In the genomic region with DNA sequence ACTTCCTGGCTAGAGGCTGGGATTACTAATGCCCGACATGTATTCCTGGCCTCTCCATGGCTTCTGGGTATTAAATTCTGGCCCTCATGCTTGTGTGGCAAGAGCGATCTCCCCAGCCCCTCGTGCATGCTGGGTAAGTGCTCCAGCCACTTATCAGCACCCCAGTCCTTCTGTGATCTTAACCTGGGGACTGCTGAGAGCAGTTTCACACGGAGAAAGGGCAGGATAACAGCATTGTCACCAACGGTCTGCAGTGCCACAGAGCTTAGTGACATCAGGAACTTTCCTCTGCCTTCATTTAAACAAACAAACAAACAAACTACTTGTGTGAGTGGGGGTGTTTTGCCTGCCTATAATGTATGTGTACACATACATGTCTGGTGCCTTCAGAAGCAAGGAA, we compare ENCODE assay signal across 11 mouse cellular contexts. TPM values are rescaled to one million over a fixed set of nuclear protein-coding genes. Genes with fewer than 3 reads are reported as not detected.
A peak's percentile ranks its signal among the peaks of the same experiment; 100 is the strongest.
DNase-seq lines count a peak whose midpoint lies in the region; ATAC-seq and TF ChIP-seq lines count a peak whose summit lies in the region.
"Had no signal": no experiment of that assay in that cellular context is flagged by ENCODE, and none has a peak within 500 bp of the region (broad histone marks: within the 10 kb centered on the region; RNA-seq: fewer than 3 reads in every experiment).

No protein-coding gene starts in this region.

- no peaks in the 10 kb centered on the region for H3K9me3 ChIP-seq in hindbrain, embryonic 10.5 days
- H3K9me3 ChIP-seq in hindbrain, embryonic 13.5 days, result no peaks in the 10 kb centered on the region
- no peaks in the 10 kb centered on the region for H3K9me3 ChIP-seq in stomach, embryonic 14.5 days (ENCODE audit: control insufficient read depth, low read depth, low read length)
- H3K9me3 ChIP-seq in stomach, postnatal 0 days (ENCODE audit: control insufficient read depth, low read length), result no peaks in the 10 kb centered on the region
- no peaks in the 10 kb centered on the region for H3K9me3 ChIP-seq in limb, embryonic 14.5 days (ENCODE audit: control insufficient read depth, low read length)
- no peaks in the 10 kb centered on the region for H3K9me3 ChIP-seq in neural tube, embryonic 15.5 days (replicated peaks)
- H3K9me3 ChIP-seq: limb, embryonic 15.5 days had no signal

- H3K4me3 ChIP-seq in hindbrain, embryonic 10.5 days, result peak overlapping the region; percentile 49; the same call in 1 of the 2 replicates
- H3K4me3 ChIP-seq in hindbrain, embryonic 13.5 days, result no peak overlapping the region
- peak overlapping the region; percentile 27; the same call in 1 of the 2 replicates for H3K4me3 ChIP-seq in stomach, embryonic 14.5 days (ENCODE audit: low read depth, low read length)
- no peak overlapping the region for H3K4me3 ChIP-seq in stomach, postnatal 0 days (ENCODE audit: low read depth, low read length)
- H3K4me3 ChIP-seq in limb, embryonic 14.5 days (replicated peaks; ENCODE audit: low read length), result 0 out of 2 replicates have a peak overlapping the region, but pooled peaks have one; percentile 31
- no peak overlapping the region for H3K4me3 ChIP-seq in neural tube, embryonic 15.5 days (replicated peaks)

- no peaks in the 10 kb centered on the region for H3K36me3 ChIP-seq in hindbrain, embryonic 10.5 days
- H3K36me3 ChIP-seq in hindbrain, embryonic 13.5 days, result no peaks in the 10 kb centered on the region
- H3K36me3 ChIP-seq in stomach, embryonic 14.5 days (ENCODE audit: control insufficient read depth, insufficient read depth, low read length), result no peaks in the 10 kb centered on the region
- H3K36me3 ChIP-seq in stomach, postnatal 0 days (ENCODE audit: control insufficient read depth, insufficient read depth, low read length), result no peaks in the 10 kb centered on the region
- H3K36me3 ChIP-seq in limb, embryonic 14.5 days (ENCODE audit: control insufficient read depth, insufficient read depth, low read length), result no peaks in the 10 kb centered on the region
- H3K36me3 ChIP-seq in neural tube, embryonic 15.5 days, result no peaks in the 10 kb centered on the region
- H3K36me3 ChIP-seq: limb, embryonic 15.5 days had no signal

- no peak for DNase-seq in hindbrain, embryonic 10.5 days (ENCODE audit: low spot score)
- DNase-seq in stomach, postnatal 0 days (ENCODE audit: low spot score), result no peak
- no peak for DNase-seq in limb, embryonic 14.5 days (ENCODE audit: low spot score)
- no peak for DNase-seq in adrenal gland, adult 18-20 months (ENCODE audit: low spot score in 2 of 2)
- DNase-seq: cerebellum, postnatal 36 days; heart, postnatal 36 days had no signal

- H3K27me3 ChIP-seq in hindbrain, embryonic 10.5 days (ENCODE audit: insufficient read depth, poor library complexity, severe bottlenecking), result peaks cover 61% of the 10 kb centered on the region
- H3K27me3 ChIP-seq in hindbrain, embryonic 13.5 days, result peaks cover 60% of the 10 kb centered on the region
- H3K27me3 ChIP-seq in stomach, embryonic 14.5 days (ENCODE audit: control insufficient read depth, insufficient read depth, low read length), result peaks cover 7% of the 10 kb centered on the region; the same call in 1 of the 2 replicates
- H3K27me3 ChIP-seq in stomach, postnatal 0 days (ENCODE audit: control insufficient read depth, insufficient read depth, low read length), result no peaks in the 10 kb centered on the region; the same call in 1 of the 2 replicates
- peaks cover 7% of the 10 kb centered on the region for H3K27me3 ChIP-seq in limb, embryonic 14.5 days (ENCODE audit: control insufficient read depth, insufficient read depth, low read length)
- H3K27me3 ChIP-seq in neural tube, embryonic 15.5 days (replicated peaks), result peaks cover 49% of the 10 kb centered on the region

- WGBS in hindbrain, embryonic 10.5 days, result 15% methylated on average over 5 of the region's 5 CpGs
- WGBS in hindbrain, embryonic 13.5 days, result 14% methylated on average over 5 of the region's 5 CpGs
- WGBS in stomach, embryonic 14.5 days, result 11% methylated on average over 5 of the region's 5 CpGs
- WGBS in stomach, postnatal 0 days, result 12% methylated on average over 5 of the region's 5 CpGs
- WGBS in limb, embryonic 14.5 days, result 9% methylated on average over 5 of the region's 5 CpGs
- 20% methylated on average over 5 of the region's 5 CpGs for WGBS in neural tube, embryonic 15.5 days

- no peak overlapping the region for H3K9ac ChIP-seq in hindbrain, embryonic 13.5 days
- no peak overlapping the region for H3K9ac ChIP-seq in stomach, embryonic 14.5 days (replicated peaks; ENCODE audit: low read depth, low read length)
- no peak overlapping the region for H3K9ac ChIP-seq in stomach, postnatal 0 days (ENCODE audit: low read length)
- H3K9ac ChIP-seq in limb, embryonic 14.5 days (ENCODE audit: low read depth, low read length, severe bottlenecking), result no peak overlapping the region
- no peak overlapping the region for H3K9ac ChIP-seq in neural tube, embryonic 15.5 days (replicated peaks)

- no peak overlapping the region for H3K27ac ChIP-seq in hindbrain, embryonic 10.5 days
- no peak overlapping the region for H3K27ac ChIP-seq in hindbrain, embryonic 13.5 days
- no peak overlapping the region for H3K27ac ChIP-seq in stomach, embryonic 14.5 days (ENCODE audit: low read length)
- no peak overlapping the region for H3K27ac ChIP-seq in stomach, postnatal 0 days (replicated peaks)
- H3K27ac ChIP-seq in limb, embryonic 14.5 days (replicated peaks; ENCODE audit: low read depth, low read length), result no peak overlapping the region
- H3K27ac ChIP-seq in neural tube, embryonic 15.5 days (replicated peaks), result no peak overlapping the region
- H3K27ac ChIP-seq: limb, embryonic 15.5 days had no signal

- no peak for TF ChIP-seq EP300 in stomach, postnatal 0 days (optimal IDR thresholded peaks at IDR 0.05)

- no peak overlapping the region for H3K4me2 ChIP-seq in hindbrain, embryonic 13.5 days
- peak overlapping the region; percentile 72 for H3K4me2 ChIP-seq in stomach, embryonic 14.5 days (replicated peaks; ENCODE audit: low read depth, low read length)
- no peak overlapping the region for H3K4me2 ChIP-seq in stomach, postnatal 0 days (replicated peaks; ENCODE audit: low read depth)
- peak overlapping the region; percentile 63; the same call in 1 of the 2 replicates for H3K4me2 ChIP-seq in limb, embryonic 14.5 days (replicated peaks; ENCODE audit: low read depth, low read length, severe bottlenecking)
- H3K4me2 ChIP-seq in neural tube, embryonic 15.5 days, result peak overlapping the region; percentile 55; the same call in 1 of the 2 replicates

- no peak for ATAC-seq in hindbrain, embryonic 13.5 days (ENCODE audit: low FRiP score)
- ATAC-seq in stomach, embryonic 14.5 days (ENCODE audit: insufficient number of reproducible peaks, insufficient read depth, low FRiP score, low read depth), result no peak
- no peak for ATAC-seq in stomach, postnatal 0 days (ENCODE audit: low FRiP score, low TSS enrichment)
- no peak for ATAC-seq in limb, embryonic 14.5 days (ENCODE audit: low FRiP score, low read depth)
- no peak for ATAC-seq in neural tube, embryonic 15.5 days (ENCODE audit: low FRiP score)
- no peak for ATAC-seq in activated CD4-positive, CD25-positive, alpha-beta regulatory T cell, adult 4 months

- no peak for TF ChIP-seq CTCF in stomach, postnatal 0 days (IDR thresholded peaks at IDR 0.05; ENCODE audit: low read depth)

- H3K4me1 ChIP-seq in hindbrain, embryonic 10.5 days (replicated peaks), result peaks cover 44% of the 10 kb centered on the region
- peaks cover 24% of the 10 kb centered on the region for H3K4me1 ChIP-seq in hindbrain, embryonic 13.5 days (replicated peaks)
- H3K4me1 ChIP-seq in stomach, embryonic 14.5 days (ENCODE audit: control insufficient read depth, insufficient read depth, low read length), result no peaks in the 10 kb centered on the region; the same call in 1 of the 2 replicates
- H3K4me1 ChIP-seq in stomach, postnatal 0 days (replicated peaks; ENCODE audit: control insufficient read depth, insufficient read depth), result peaks cover 2% of the 10 kb centered on the region; the same call in 1 of the 2 replicates
- H3K4me1 ChIP-seq in limb, embryonic 14.5 days (ENCODE audit: control insufficient read depth, insufficient read depth, low read length), result peaks cover 12% of the 10 kb centered on the region; the same call in 1 of the 2 replicates
- peaks cover 20% of the 10 kb centered on the region for H3K4me1 ChIP-seq in neural tube, embryonic 15.5 days

- TF ChIP-seq POLR2A in limb, embryonic 14.5 days (IDR thresholded peaks at IDR 0.05; ENCODE audit: borderline replicate concordance, extremely low read depth, insufficient read depth, insufficient read length), result no peak

RNA-seq across cellular contexts. Expression of a gene that starts 2.9 kb away (rescaled TPM):
- polyA plus RNA-seq in hindbrain, embryonic 10.5 days (2016; fragmentation: Nextera tagmentation; extraction: Ambion mirVana), result 0.11 and 0.24 TPM in 2 replicates
- 0.27 TPM in 2 replicates for polyA plus RNA-seq in hindbrain, embryonic 13.5 days (2015; fragmentation: Nextera tagmentation; extraction: Ambion mirVana)
- 0.35 and 0.38 TPM in 2 replicates for polyA plus RNA-seq in stomach, embryonic 14.5 days (2014; fragmentation: Nextera tagmentation; extraction: Ambion mirVana)
- polyA plus RNA-seq in stomach, postnatal 0 days (2015; fragmentation: Nextera tagmentation; extraction: Ambion mirVana), result 0.45 and 0.53 TPM in 2 replicates
- 0.31 and 0.54 TPM in 2 replicates for polyA plus RNA-seq in limb, embryonic 14.5 days (2012; rRNA removed)
- 0.23 and 0.36 TPM in 2 replicates for polyA plus RNA-seq in limb, embryonic 14.5 days (2014; fragmentation: Nextera tagmentation; extraction: Ambion mirVana)
- 0.17 and 5.5 TPM in 2 replicates for polyA plus RNA-seq in neural tube, embryonic 15.5 days (2015; fragmentation: Nextera tagmentation; extraction: Ambion mirVana)
- polyA plus RNA-seq in activated CD4-positive, CD25-positive, alpha-beta regulatory T cell, adult 4 months (2017; shearing (Covaris generic)), result 10 to 100 TPM in 1 of 2 experiments, 1 to 10 TPM in 1; 4.8 to 19.7 TPM
- total RNA-seq in adrenal gland, adult 18-20 months (2021), result 1 to 10 TPM; 2.0 to 3.8 TPM

RNA-seq across cellular contexts. Expression of a gene that starts 12.6 kb away (rescaled TPM):
- polyA plus RNA-seq in hindbrain, embryonic 10.5 days (2016; fragmentation: Nextera tagmentation; extraction: Ambion mirVana), result 0.30 and 0.98 TPM in 2 replicates
- 0.60 and 0.84 TPM in 2 replicates for polyA plus RNA-seq in hindbrain, embryonic 13.5 days (2015; fragmentation: Nextera tagmentation; extraction: Ambion mirVana)
- 1.4 and 1.6 TPM in 2 replicates for polyA plus RNA-seq in stomach, embryonic 14.5 days (2014; fragmentation: Nextera tagmentation; extraction: Ambion mirVana)
- 2.1 and 2.6 TPM in 2 replicates for polyA plus RNA-seq in stomach, postnatal 0 days (2015; fragmentation: Nextera tagmentation; extraction: Ambion mirVana)
- polyA plus RNA-seq in limb, embryonic 14.5 days (2012; rRNA removed), result 4.2 and 6.9 TPM in 2 replicates
- polyA plus RNA-seq in limb, embryonic 14.5 days (2014; fragmentation: Nextera tagmentation; extraction: Ambion mirVana), result 2.4 and 2.7 TPM in 2 replicates
- polyA plus RNA-seq in neural tube, embryonic 15.5 days (2015; fragmentation: Nextera tagmentation; extraction: Ambion mirVana), result 0.29 and 4.2 TPM in 2 replicates
- polyA plus RNA-seq in activated CD4-positive, CD25-positive, alpha-beta regulatory T cell, adult 4 months (2017; shearing (Covaris generic)), result 1 to 10 TPM; 1.9 to 3.7 TPM
- total RNA-seq in adrenal gland, adult 18-20 months (2021), result 10 to 100 TPM in 1 of 2 experiments, 1 to 10 TPM in 1; 8.5 to 13.3 TPM

RNA-seq across cellular contexts. Expression of a gene that starts 17.8 kb away (rescaled TPM):
- polyA plus RNA-seq in hindbrain, embryonic 10.5 days (2016; fragmentation: Nextera tagmentation; extraction: Ambion mirVana), result 131 and 135 TPM in 2 replicates
- 127 and 129 TPM in 2 replicates for polyA plus RNA-seq in hindbrain, embryonic 13.5 days (2015; fragmentation: Nextera tagmentation; extraction: Ambion mirVana)
- 150 and 152 TPM in 2 replicates for polyA plus RNA-seq in stomach, embryonic 14.5 days (2014; fragmentation: Nextera tagmentation; extraction: Ambion mirVana)
- polyA plus RNA-seq in stomach, postnatal 0 days (2015; fragmentation: Nextera tagmentation; extraction: Ambion mirVana), result 45.0 and 48.1 TPM in 2 replicates
- polyA plus RNA-seq in limb, embryonic 14.5 days (2012; rRNA removed), result 197 and 217 TPM in 2 replicates
- 121 and 141 TPM in 2 replicates for polyA plus RNA-seq in limb, embryonic 14.5 days (2014; fragmentation: Nextera tagmentation; extraction: Ambion mirVana)
- polyA plus RNA-seq in neural tube, embryonic 15.5 days (2015; fragmentation: Nextera tagmentation; extraction: Ambion mirVana), result 115 and 122 TPM in 2 replicates
- polyA plus RNA-seq in activated CD4-positive, CD25-positive, alpha-beta regulatory T cell, adult 4 months (2017; shearing (Covaris generic)), result 100 to 1,000 TPM in 1 of 2 experiments, 10 to 100 TPM in 1; 99.8 to 116 TPM
- 100 to 1,000 TPM; 199 to 244 TPM for total RNA-seq in adrenal gland, adult 18-20 months (2021)

RNA-seq across cellular contexts. Expression of a gene that starts 20.9 kb away (rescaled TPM):
- 5.8 and 7.7 TPM in 2 replicates for polyA plus RNA-seq in hindbrain, embryonic 10.5 days (2016; fragmentation: Nextera tagmentation; extraction: Ambion mirVana)
- 14.4 and 16.9 TPM in 2 replicates for polyA plus RNA-seq in hindbrain, embryonic 13.5 days (2015; fragmentation: Nextera tagmentation; extraction: Ambion mirVana)
- 11.9 and 15.1 TPM in 2 replicates for polyA plus RNA-seq in stomach, embryonic 14.5 days (2014; fragmentation: Nextera tagmentation; extraction: Ambion mirVana)
- 9.1 and 9.5 TPM in 2 replicates for polyA plus RNA-seq in stomach, postnatal 0 days (2015; fragmentation: Nextera tagmentation; extraction: Ambion mirVana)
- 13.1 and 20.2 TPM in 2 replicates for polyA plus RNA-seq in limb, embryonic 14.5 days (2012; rRNA removed)
- 16.8 and 19.0 TPM in 2 replicates for polyA plus RNA-seq in limb, embryonic 14.5 days (2014; fragmentation: Nextera tagmentation; extraction: Ambion mirVana)
- polyA plus RNA-seq in neural tube, embryonic 15.5 days (2015; fragmentation: Nextera tagmentation; extraction: Ambion mirVana), result 19.8 and 31.3 TPM in 2 replicates
- polyA plus RNA-seq in activated CD4-positive, CD25-positive, alpha-beta regulatory T cell, adult 4 months (2017; shearing (Covaris generic)), result 100 to 1,000 TPM; 152 to 211 TPM
- 10 to 100 TPM; 14.7 to 21.0 TPM for total RNA-seq in adrenal gland, adult 18-20 months (2021)

RNA-seq across cellular contexts. Expression of a gene that starts 47.1 kb away (rescaled TPM):
- polyA plus RNA-seq in hindbrain, embryonic 10.5 days (2016; fragmentation: Nextera tagmentation; extraction: Ambion mirVana), result 1.7 TPM in 2 replicates
- polyA plus RNA-seq in hindbrain, embryonic 13.5 days (2015; fragmentation: Nextera tagmentation; extraction: Ambion mirVana), result 1.1 and 1.3 TPM in 2 replicates
- 5.2 and 7.2 TPM in 2 replicates for polyA plus RNA-seq in stomach, embryonic 14.5 days (2014; fragmentation: Nextera tagmentation; extraction: Ambion mirVana)
- 7.0 and 8.3 TPM in 2 replicates for polyA plus RNA-seq in stomach, postnatal 0 days (2015; fragmentation: Nextera tagmentation; extraction: Ambion mirVana)
- polyA plus RNA-seq in limb, embryonic 14.5 days (2012; rRNA removed), result 11.0 and 12.1 TPM in 2 replicates
- polyA plus RNA-seq in limb, embryonic 14.5 days (2014; fragmentation: Nextera tagmentation; extraction: Ambion mirVana), result 11.2 and 14.2 TPM in 2 replicates
- 3.5 and 12.0 TPM in 2 replicates for polyA plus RNA-seq in neural tube, embryonic 15.5 days (2015; fragmentation: Nextera tagmentation; extraction: Ambion mirVana)
- 100 to 1,000 TPM; 134 to 207 TPM for polyA plus RNA-seq in activated CD4-positive, CD25-positive, alpha-beta regulatory T cell, adult 4 months (2017; shearing (Covaris generic))
- 10 to 100 TPM; 13.8 to 24.9 TPM for total RNA-seq in adrenal gland, adult 18-20 months (2021)

Comparison
In these comparisons a context has a peak if more than half of its experiments do, and no peak if none do; other contexts are left out.
1. H3K4me3 ChIP-seq: peak in hindbrain, embryonic 10.5 days (single experiment), stomach, embryonic 14.5 days (single experiment) and limb, embryonic 14.5 days (single experiment); none in hindbrain, embryonic 13.5 days (single experiment), stomach, postnatal 0 days (single experiment) and neural tube, embryonic 15.5 days (single experiment).
2. H3K4me2 ChIP-seq: peak in stomach, embryonic 14.5 days (single experiment), limb, embryonic 14.5 days (single experiment) and neural tube, embryonic 15.5 days (single experiment); none in hindbrain, embryonic 13.5 days (single experiment) and stomach, postnatal 0 days (single experiment).